Mouse (Mus musculus) liver, embryonic 11.5 days (tissue): ENCODE measurements around the gene Ubap1. TPM values are rescaled to one million over a fixed set of nuclear protein-coding genes. Genes with fewer than 3 reads are reported as not detected.
A peak's percentile ranks its signal among the peaks of the same experiment; 100 is the strongest.

Source experiments
- ATAC-seq: fragments of 200-750 bp; cut with Nextera tagmentation; replicated peaks from 2 replicates; pipeline ENCODE4 v1.8.0; 2017; ENCODE audit warnings: moderate number of reproducible peaks, mild to moderate bottlenecking, moderate TSS enrichment, moderate library complexity; ENCODE audit not compliant: low FRiP score
- DNase-seq: peaks from one replicate; pipeline ENCODE4 v3.0.0-alpha.2; 2017; ENCODE audit warnings: low spot score
- H3K27ac ChIP-seq: fragments of 300-500 bp; sonication (generic); 2 replicates; pipeline ENCODE4 v1.5.1; 2014; ENCODE audit warnings: mild to moderate bottlenecking, low read depth, low read length, control low read depth
- H3K27me3 ChIP-seq: fragments of 300-500 bp; sonication (generic); replicated peaks from 2 replicates; pipeline ENCODE4 v1.6.1; 2014; ENCODE audit warnings: low read length, mixed read lengths; ENCODE audit not compliant: control insufficient read depth, insufficient read depth
- H3K36me3 ChIP-seq: fragments of 300-500 bp; sonication (generic); 2 replicates; pipeline ENCODE4 v1.6.1; 2014; ENCODE audit warnings: mild to moderate bottlenecking, low read length, moderate library complexity, mixed read lengths; ENCODE audit not compliant: control insufficient read depth, insufficient read depth
- H3K4me1 ChIP-seq: fragments of 300-500 bp; sonication (generic); replicated peaks from 2 replicates; pipeline ENCODE4 v1.6.1; 2014; ENCODE audit warnings: low read length, mixed read lengths; ENCODE audit not compliant: control insufficient read depth, insufficient read depth
- H3K4me2 ChIP-seq: fragments of 300-500 bp; sonication (generic); 2 replicates; pipeline ENCODE4 v1.6.1; 2014; ENCODE audit warnings: mild to moderate bottlenecking, control low read depth, moderate library complexity
- H3K4me3 ChIP-seq: fragments of 300-500 bp; sonication (generic); 2 replicates; pipeline ENCODE4 v1.5.1; 2014; ENCODE audit warnings: low read depth, low read length, control low read depth
- H3K9ac ChIP-seq: fragments of 300-500 bp; sonication (generic); 2 replicates; pipeline ENCODE4 v1.6.1; 2014; ENCODE audit warnings: low read depth, low read length, control low read depth
- H3K9me3 ChIP-seq: fragments of 300-500 bp; sonication (generic); 2 replicates; pipeline ENCODE4 v1.6.1; 2016; ENCODE audit warnings: low read length, inconsistent platforms, mixed read lengths; ENCODE audit not compliant: control insufficient read depth
- WGBS: fragments of 180-500 bp; shearing (Covaris S2); extraction: QIAGEN DNeasy Blood & Tissue Kit; methylation state at CpG from one replicate; pipeline ENCODE4 v1.1.7; 2014; 5-methylcytosine and 5-hydroxymethylcytosine counted together
- polyA plus RNA-seq: library from polyadenylated mRNA; unstranded; fragments of >200 nt; fragmentation: Nextera tagmentation; extraction: Ambion mirVana; gene quantifications from 2 replicates; pipeline ENCODE4 v1.2.1, GENCODE M21; 2014

Ubap1 gene
- polyA plus RNA-seq: 37.1 and 38.3 TPM in 2 replicates

DNA sequence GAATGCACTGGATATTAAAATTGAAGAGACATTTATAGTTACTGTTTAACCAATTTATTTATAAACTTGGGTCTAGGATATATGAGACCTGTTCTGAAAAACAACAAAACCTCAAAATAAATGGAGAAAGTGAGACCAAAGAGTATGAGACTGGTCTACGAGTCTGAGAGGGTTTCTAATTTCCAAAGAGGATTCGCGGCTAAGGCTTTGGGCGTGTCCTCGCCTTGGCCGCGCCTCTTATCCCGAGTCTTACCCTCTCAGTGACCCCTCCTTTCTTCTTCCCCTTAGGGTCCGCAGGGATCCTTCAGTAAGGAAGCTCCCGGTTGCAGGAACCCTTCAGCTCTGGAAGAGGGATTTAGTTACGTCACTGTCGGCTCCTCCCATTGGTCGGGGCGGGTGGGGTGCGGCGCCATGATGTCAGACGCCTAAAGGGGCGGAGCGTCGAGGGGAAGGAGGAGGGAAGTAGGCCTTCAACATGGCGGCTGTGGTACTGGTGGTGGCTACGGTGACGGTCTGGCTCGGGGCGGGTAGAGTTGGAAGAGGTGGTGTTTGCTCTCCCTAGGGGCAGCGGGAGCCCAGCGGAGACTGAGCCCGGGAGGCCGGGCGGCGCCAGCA is at the start of gene Ubap1:
Gene Ubap1, plus strand, starts transcription at position 413 of the 615 bp plus-strand sequence.
- Histone ChIP-seq H3K4me1 (peaks cover 13% of the 10 kb centered on the region; the same call in 1 of the 2 replicates), H3K27ac (peak within 1 kb of the TSS; percentile 84), H3K4me2 (peak within 1 kb of the TSS; percentile 87), H3K9me3 (no peaks in the 10 kb centered on the region), H3K27me3 (no peaks in the 10 kb centered on the region), H3K36me3 (peaks cover 6% of the 10 kb centered on the region; the same call in 1 of the 2 replicates), H3K4me3 (peak within 1 kb of the TSS; percentile 94), H3K9ac (peak within 1 kb of the TSS; percentile 86)
- WGBS: under 1% methylated on average over 31 of the region's 31 CpGs
- DNase-seq (peak; percentile 93), ATAC-seq (peak; percentile 93)

DNA sequence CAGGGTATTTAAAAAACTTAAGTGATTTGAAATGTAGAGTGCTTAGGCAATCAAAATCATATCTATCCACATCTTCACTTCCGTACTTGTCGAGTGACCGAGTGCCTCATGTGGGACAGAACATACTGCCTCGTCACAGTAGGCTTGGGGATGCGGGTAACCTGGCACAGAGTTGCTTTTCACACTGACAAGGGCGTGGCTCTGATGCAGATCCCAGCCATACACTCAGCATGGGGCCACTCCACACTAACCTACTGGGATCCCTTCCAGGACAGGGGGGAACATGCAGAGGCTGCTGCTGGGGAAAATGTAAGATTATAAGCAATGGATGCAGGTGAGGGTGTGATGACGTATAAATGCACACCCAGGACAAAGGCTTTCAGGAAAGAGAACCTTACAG is 45.1 kb upstream of the Ubap1 start:
- Histone ChIP-seq H3K4me3 (no peak overlapping the region), H3K36me3 (peaks cover 39% of the 10 kb centered on the region), H3K9ac (no peak overlapping the region), H3K4me1 (peaks cover 15% of the 10 kb centered on the region), H3K9me3 (no peaks in the 10 kb centered on the region), H3K4me2 (no peak overlapping the region), H3K27me3 (no peaks in the 10 kb centered on the region), H3K27ac (no peak overlapping the region)
- 0 out of 2 replicates have a peak, but pooled peaks have one; percentile 27 for ATAC-seq
- 86% methylated on average over 7 of the region's 7 CpGs for whole genome bisulfite sequencing
- no peak for DNase-seq

DNA sequence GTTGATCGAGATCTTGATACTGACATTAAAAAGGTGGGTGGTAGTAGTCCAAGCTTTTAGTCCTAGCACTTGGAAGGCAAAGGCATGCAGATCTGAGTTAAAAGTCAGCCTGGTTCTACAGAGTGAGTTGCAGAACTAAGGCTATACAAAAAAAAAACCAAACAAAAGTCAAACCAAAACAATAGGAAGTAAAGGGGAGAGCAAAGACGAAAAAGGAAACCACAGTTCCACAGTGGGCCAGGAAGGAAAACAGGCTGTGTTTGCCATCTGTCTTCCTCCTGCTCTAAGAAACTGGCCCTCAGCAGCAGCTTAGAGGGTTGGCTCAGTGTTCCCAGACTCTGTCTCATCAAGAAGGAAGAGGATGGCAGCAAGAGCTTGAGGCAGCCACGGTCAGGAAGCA is 44.5 kb upstream of the Ubap1 start:
- H3K9ac ChIP-seq: no peak overlapping the region
- H3K4me2 ChIP-seq: no peak overlapping the region
- no peak overlapping the region for H3K27ac ChIP-seq
- peaks cover 15% of the 10 kb centered on the region for H3K4me1 ChIP-seq
- DNase-seq: no peak
- peaks cover 40% of the 10 kb centered on the region for H3K36me3 ChIP-seq
- WGBS: 46% methylated on average over 3 of the region's 3 CpGs
- no peak for ATAC-seq
- no peaks in the 10 kb centered on the region for H3K27me3 ChIP-seq
- no peaks in the 10 kb centered on the region for H3K9me3 ChIP-seq
- no peak overlapping the region for H3K4me3 ChIP-seq

DNA sequence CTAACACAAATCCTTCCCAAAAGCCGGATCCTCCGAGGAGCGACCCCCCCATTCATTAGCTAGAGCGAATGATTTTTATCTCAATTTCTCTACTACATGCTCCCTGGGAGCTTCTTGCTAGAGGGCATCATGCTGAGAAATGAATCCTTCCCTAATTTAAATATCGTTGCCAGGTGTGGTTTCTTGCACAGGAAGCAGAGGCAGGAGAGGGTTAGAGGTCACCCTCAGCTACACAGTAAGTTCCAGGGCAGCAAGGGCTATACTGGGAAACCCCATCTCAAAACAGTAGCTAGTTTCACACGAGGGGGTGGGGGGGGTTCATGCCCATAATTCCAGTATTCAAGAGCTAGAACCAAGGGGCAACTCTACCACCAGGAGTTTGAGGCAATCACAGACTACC is 41.4 kb upstream of the Ubap1 start:
- peaks cover 25% of the 10 kb centered on the region for H3K36me3 ChIP-seq
- WGBS: 76% methylated on average over 6 of the region's 6 CpGs
- H3K4me1 ChIP-seq: peaks cover 15% of the 10 kb centered on the region

DNA sequence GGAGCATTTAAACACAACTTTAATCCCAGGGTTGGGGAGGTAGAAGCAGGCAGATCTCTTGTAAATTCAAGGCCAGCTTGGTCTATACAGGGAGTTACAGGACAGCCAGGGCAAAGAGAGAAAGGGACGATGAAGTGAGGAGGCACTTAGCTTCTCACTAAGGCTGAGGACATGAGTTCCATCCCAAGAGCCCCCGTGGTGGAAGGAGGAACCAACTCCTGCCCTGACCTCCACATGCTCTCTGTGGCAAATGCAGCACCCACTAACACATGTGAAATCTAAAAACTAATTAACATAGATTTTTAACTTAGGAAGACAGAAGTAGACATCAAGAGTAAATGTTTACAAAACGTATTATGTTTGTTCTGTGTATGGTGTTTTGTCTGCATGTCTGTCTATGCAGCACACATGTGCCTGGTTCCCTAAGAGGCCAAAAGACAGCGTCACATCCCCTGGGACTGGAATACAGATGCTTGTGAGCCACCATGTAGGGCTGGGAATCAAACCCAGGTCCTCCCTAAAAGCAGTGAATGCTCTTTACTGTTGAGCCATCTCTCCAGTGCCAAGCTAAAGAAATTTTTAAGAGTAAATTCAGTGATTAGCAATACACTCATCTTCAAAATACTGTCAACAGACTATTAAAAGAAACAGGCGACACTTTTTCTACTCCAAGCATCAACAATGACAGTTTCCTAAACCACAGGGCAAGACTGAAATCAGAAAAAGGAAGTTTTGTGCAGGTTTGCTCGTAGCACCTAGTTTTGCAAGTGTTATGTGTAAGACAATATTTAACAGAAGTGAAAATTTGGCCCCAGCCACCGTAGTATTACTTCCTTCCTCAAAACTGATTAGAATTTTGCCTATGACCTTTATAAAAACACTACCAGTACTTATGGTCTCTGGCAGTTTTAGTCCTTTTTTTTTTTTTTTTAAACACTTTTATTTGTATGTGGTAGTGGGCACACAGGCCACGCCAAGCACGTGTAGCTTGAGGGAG is 37.9 kb upstream of the Ubap1 start:
- Histone ChIP-seq H3K9me3 (no peaks in the 10 kb centered on the region), H3K27me3 (no peaks in the 10 kb centered on the region), H3K27ac (no peak overlapping the region), H3K9ac (no peak overlapping the region), H3K4me1 (peaks cover 15% of the 10 kb centered on the region), H3K4me3 (no peak overlapping the region), H3K36me3 (peaks cover 25% of the 10 kb centered on the region), H3K4me2 (no peak overlapping the region)
- ATAC-seq (no peak), DNase-seq (no peak)
- 70% methylated on average over 9 of the region's 9 CpGs for WGBS

More for the DNA sequence above, 41.4 kb upstream of the Ubap1 start:
- Histone ChIP-seq H3K27me3 (no peaks in the 10 kb centered on the region), H3K4me2 (no peak overlapping the region), H3K4me3 (no peak overlapping the region), H3K9me3 (no peaks in the 10 kb centered on the region), H3K27ac (no peak overlapping the region), H3K9ac (no peak overlapping the region)
- DNase-seq (no peak), ATAC-seq (no peak)

DNA sequence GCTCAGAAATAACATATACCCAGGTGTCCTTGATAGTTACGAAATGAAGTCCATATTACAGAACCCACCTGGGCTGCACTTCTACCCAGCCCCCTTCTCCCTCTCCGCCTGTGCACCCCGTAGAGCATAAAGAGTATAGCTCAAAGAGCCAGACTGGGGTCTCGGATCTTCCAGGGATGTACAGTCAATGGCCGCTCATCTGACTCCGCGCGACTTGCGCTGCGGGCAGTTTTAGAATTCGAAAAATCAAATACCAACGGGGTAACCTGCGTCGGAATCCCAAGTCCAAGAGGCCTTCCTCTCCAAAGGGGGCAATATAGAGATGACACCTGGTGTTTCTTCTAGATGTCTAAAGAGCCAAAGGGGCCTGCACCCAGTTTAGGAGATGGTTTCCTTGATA is 35.1 kb upstream of the Ubap1 start:
- peak overlapping the region; percentile 90 for H3K27ac ChIP-seq
- DNase-seq (peak; percentile 43), ATAC-seq (peak; percentile 29; the same call in 1 of the 2 replicates)
- WGBS: 11% methylated on average over 14 of the region's 14 CpGs
- H3K4me3 ChIP-seq: peak overlapping the region; percentile 77
- H3K4me1 ChIP-seq: peaks cover 11% of the 10 kb centered on the region; the same call in 1 of the 2 replicates
- no peaks in the 10 kb centered on the region for H3K27me3 ChIP-seq
- peak overlapping the region; percentile 93 for H3K4me2 ChIP-seq
- peaks cover 18% of the 10 kb centered on the region for H3K36me3 ChIP-seq
- H3K9ac ChIP-seq: peak overlapping the region; percentile 85
- no peaks in the 10 kb centered on the region for H3K9me3 ChIP-seq

DNA sequence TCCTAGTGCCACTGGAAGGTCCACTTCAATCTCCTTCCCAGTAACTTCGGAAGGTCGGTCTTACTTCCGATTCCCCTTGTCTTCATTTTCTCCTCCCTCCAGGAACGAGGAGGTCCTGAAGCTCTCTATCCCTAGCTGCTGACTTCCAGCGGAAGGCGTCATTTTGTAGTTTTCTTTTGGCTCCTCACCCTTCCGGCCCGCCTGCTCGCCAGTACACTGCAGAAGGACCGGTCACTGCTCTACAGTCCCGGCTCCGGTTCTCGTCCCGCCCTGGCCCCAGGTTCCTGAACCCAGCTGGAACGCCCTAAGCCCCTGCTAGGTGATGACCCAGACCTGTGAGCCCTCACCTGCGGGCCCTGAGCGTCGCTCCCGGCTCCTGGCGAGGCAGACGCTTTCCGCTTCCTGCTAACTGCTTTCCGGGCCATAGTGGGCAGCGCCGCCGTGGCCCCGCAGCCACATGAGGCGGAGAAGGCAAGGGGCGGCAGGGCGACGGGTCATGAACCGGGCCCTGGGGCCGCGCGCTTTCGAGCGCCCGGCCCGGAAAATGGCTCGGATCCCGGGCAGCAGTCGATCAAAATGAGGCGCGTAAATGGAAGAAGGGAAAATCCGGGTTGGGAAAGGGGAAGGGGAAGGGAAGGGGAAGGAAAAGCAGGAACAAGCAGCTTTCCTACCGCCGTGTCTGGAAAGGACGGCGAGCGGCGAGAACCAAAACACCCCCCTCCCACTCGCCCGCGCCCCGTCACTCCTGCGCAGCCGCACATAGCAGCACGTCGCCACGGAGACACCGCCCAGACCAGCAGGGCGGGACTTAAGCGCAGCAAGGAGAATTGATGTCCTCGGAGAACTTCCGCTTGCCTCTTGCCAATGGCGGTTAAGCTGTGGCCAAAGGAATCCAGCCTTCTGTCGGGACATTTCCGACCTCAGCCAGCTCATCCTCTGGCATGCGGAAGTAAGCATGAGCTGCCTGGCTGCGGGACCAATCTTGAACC is 34.4 kb upstream of the Ubap1 start, which contains the start of gene Dcaf12:
Gene Dcaf12, minus strand, starts transcription at position 749 of the 989 bp plus-strand sequence.
- peaks cover 11% of the 10 kb centered on the region; the same call in 1 of the 2 replicates for H3K4me1 ChIP-seq
- under 1% methylated on average over 70 of the region's 70 CpGs for WGBS

More for the DNA sequence above, 34.4 kb upstream of the Ubap1 start, which contains the start of gene Dcaf12:
- Histone ChIP-seq H3K4me3 (peak within 1 kb of the TSS; percentile 77), H3K36me3 (peaks cover 13% of the 10 kb centered on the region; the same call in 1 of the 2 replicates), H3K9me3 (no peaks in the 10 kb centered on the region), H3K27ac (peak within 1 kb of the TSS; percentile 90), H3K4me2 (peak within 1 kb of the TSS; percentile 93), H3K27me3 (no peaks in the 10 kb centered on the region), H3K9ac (peak within 1 kb of the TSS; percentile 85)
- DNase-seq (peak; percentile 89), ATAC-seq (peak; percentile 90)
